Mouse (Mus musculus) thymus, postnatal 4 days (tissue): ENCODE results near the gene Nol6.

Experiments
- DNase-seq: peaks from one replicate; pipeline ENCODE4 v3.0.0; 2021

The Nol6 gene

GRCm38 (mm10) chr4:41124180-41124951 lies at the start of gene Nol6:
Gene Nol6 (minus strand): TSS chr4:41124455.
- peak; percentile 94 for DNase-seq

GRCm38 (mm10) chr4:41170970-41171369 lies 46.7 kb upstream of the Nol6 start:
- DNase-seq = no peak

GRCm38 (mm10) chr4:41165693-41166475 lies 41.6 kb upstream of the Nol6 start:
- DNase-seq = peak; percentile 84

- no peak for DNase-seq
Measured at GRCm38 (mm10) chr4:41164974-41165373, 40.7 kb upstream of the Nol6 start.

GRCm38 (mm10) chr4:41161232-41161631 lies 37.0 kb upstream of the Nol6 start:
- DNase-seq = no peak

GRCm38 (mm10) chr4:41158251-41158650 lies 34.0 kb upstream of the Nol6 start:
- no peak for DNase-seq

GRCm38 (mm10) chr4:41156961-41157360 lies 32.7 kb upstream of the Nol6 start:
- no peak for DNase-seq

GRCm38 (mm10) chr4:41153146-41153545 lies 28.9 kb upstream of the Nol6 start:
- DNase-seq = no peak

- DNase-seq = no peak
Measured at GRCm38 (mm10) chr4:41151186-41151585, 26.9 kb upstream of the Nol6 start.

- DNase-seq = no peak
Measured at GRCm38 (mm10) chr4:41149891-41150290, 25.6 kb upstream of the Nol6 start.

- DNase-seq = no peak
Measured at GRCm38 (mm10) chr4:41142601-41143000, 18.3 kb upstream of the Nol6 start.

- no peak for DNase-seq
Measured at GRCm38 (mm10) chr4:41140174-41140875, 16.1 kb upstream of the Nol6 start.

- DNase-seq = peak; percentile 20
Measured at GRCm38 (mm10) chr4:41136811-41137210, 12.6 kb upstream of the Nol6 start.

- DNase-seq = no peak
Measured at GRCm38 (mm10) chr4:41136454-41136805, 12.2 kb upstream of the Nol6 start.

GRCm38 (mm10) chr4:41135711-41136453 lies 11.6 kb upstream of the Nol6 start, which contains the start of gene Ube2r2:
Gene Ube2r2 (plus strand): TSS chr4:41135743.
- DNase-seq = peak; percentile 80

- DNase-seq = peak; percentile 95
Measured at GRCm38 (mm10) chr4:41134935-41135710, 10.9 kb upstream of the Nol6 start.

- no peak for DNase-seq
Measured at GRCm38 (mm10) chr4:41133529-41134291, 9.5 kb upstream of the Nol6 start.

- DNase-seq = no peak
Measured at GRCm38 (mm10) chr4:41132471-41132870, 8.2 kb upstream of the Nol6 start.

GRCm38 (mm10) chr4:41129836-41130235 lies 5.6 kb upstream of the Nol6 start:
- no peak for DNase-seq

- DNase-seq = peak; percentile 74
Measured at GRCm38 (mm10) chr4:41129406-41129805, 5.2 kb upstream of the Nol6 start.

GRCm38 (mm10) chr4:41118706-41119292 lies 5.5 kb downstream of the Nol6 start:
- DNase-seq = peak; percentile 88
